Mouse (Mus musculus) limb, embryonic 14.5 days (tissue): ENCODE measurements at regions not wholly inside any gene's neighbourhood (a gene's known extent, or its start where the extent isn't known, plus 50 kb on each side); places are given as distances from the start of the nearest gene placed in this dataset.

Experiments
- ATAC-seq: fragments of 200-750 bp; cut with Nextera tagmentation; 2 replicates; pipeline ENCODE4 v1.8.0; 2017; ENCODE audit warnings: low read depth, moderate number of reproducible peaks, moderate TSS enrichment; ENCODE audit not compliant: low FRiP score
- DNase-seq: peaks from one replicate; pipeline ENCODE4 v3.0.0-alpha.2; 2015; ENCODE audit warnings: low spot score
- H3K27ac ChIP-seq: fragments of 300-500 bp; sonication (generic); replicated peaks from 2 replicates; pipeline ENCODE4 v1.5.1; 2014; ENCODE audit warnings: low read depth, mild to moderate bottlenecking, low read length, moderate library complexity, mixed read lengths
- H3K27me3 ChIP-seq: fragments of 300-500 bp; sonication (generic); 2 replicates; pipeline ENCODE4 v1.6.1; 2014; ENCODE audit warnings: low read length, mixed read lengths; ENCODE audit not compliant: control insufficient read depth, insufficient read depth
- H3K36me3 ChIP-seq: fragments of 300-500 bp; sonication (generic); 2 replicates; pipeline ENCODE4 v1.6.1; 2014; ENCODE audit warnings: mild to moderate bottlenecking, low read length, moderate library complexity, mixed read lengths; ENCODE audit not compliant: control insufficient read depth, insufficient read depth
- H3K4me1 ChIP-seq: fragments of 300-500 bp; sonication (generic); 2 replicates; pipeline ENCODE4 v1.6.1; 2014; ENCODE audit warnings: antibody characterized with exemption, low read length, mixed read lengths; ENCODE audit not compliant: control insufficient read depth, insufficient read depth
- H3K4me2 ChIP-seq: fragments of 300-500 bp; sonication (generic); replicated peaks from 2 replicates; pipeline ENCODE4 v1.6.1; 2014; ENCODE audit warnings: low read depth, mild to moderate bottlenecking, low read length, moderate library complexity; ENCODE audit not compliant: severe bottlenecking
- H3K4me3 ChIP-seq: fragments of 300-500 bp; sonication (generic); replicated peaks from 2 replicates; pipeline ENCODE4 v1.5.1; 2014; ENCODE audit warnings: low read length
- H3K9ac ChIP-seq: fragments of 300-500 bp; sonication (generic); 2 replicates; pipeline ENCODE4 v1.6.1; 2014; ENCODE audit warnings: mild to moderate bottlenecking, low read depth, low read length, moderate library complexity; ENCODE audit not compliant: severe bottlenecking
- H3K9me3 ChIP-seq: fragments of 300-500 bp; sonication (generic); 2 replicates; pipeline ENCODE4 v1.6.1; 2016; ENCODE audit warnings: low read length; ENCODE audit not compliant: control insufficient read depth
- POLR2A ChIP-seq: fragments of 200-500 bp; IDR thresholded peaks from 2 replicates; pipeline ENCODE4 v1.8.0; 2012; ENCODE audit warnings: inconsistent platforms, mild to moderate bottlenecking, moderate library complexity, borderline replicate concordance; ENCODE audit not compliant: insufficient read depth, insufficient read length; ENCODE audit errors: extremely low read depth
- WGBS: fragments of 180-500 bp; shearing (Covaris S2); extraction: QIAGEN DNeasy Blood & Tissue Kit; methylation state at CpG from one replicate; pipeline ENCODE4 v1.1.7; 2014; 5-methylcytosine and 5-hydroxymethylcytosine counted together

GRCm38 (mm10) chr13:16196692-16197091 lies 185.0 kb downstream of the Inhba start:
- 93% methylated on average over 1 of the region's 1 CpGs for WGBS
- Histone ChIP-seq H3K36me3 (no peaks in the 10 kb centered on the region), H3K4me3 (no peak overlapping the region), H3K4me1 (no peaks in the 10 kb centered on the region), H3K9ac (no peak overlapping the region), H3K27me3 (no peaks in the 10 kb centered on the region), H3K27ac (no peak overlapping the region), H3K4me2 (no peak overlapping the region), H3K9me3 (no peaks in the 10 kb centered on the region)
- DNase-seq (no peak), ATAC-seq (no peak)
- TF ChIP-seq POLR2A, result no peak

GRCm38 (mm10) chr13:16200046-16200445 lies 188.4 kb downstream of the Inhba start:
- H3K36me3 ChIP-seq, result no peaks in the 10 kb centered on the region
- no peak overlapping the region for H3K4me2 ChIP-seq
- H3K27me3 ChIP-seq, result no peaks in the 10 kb centered on the region
- no peak overlapping the region for H3K27ac ChIP-seq
- DNase-seq (no peak), ATAC-seq (no peak)
- WGBS, result 87% methylated on average over 1 of the region's 1 CpGs
- no peak overlapping the region for H3K9ac ChIP-seq
- H3K9me3 ChIP-seq, result no peaks in the 10 kb centered on the region
- H3K4me1 ChIP-seq, result no peaks in the 10 kb centered on the region
- H3K4me3 ChIP-seq, result no peak overlapping the region
- TF ChIP-seq POLR2A, result no peak

- WGBS, result 42% methylated on average over 3 of the region's 3 CpGs
- H3K9me3 ChIP-seq, result no peaks in the 10 kb centered on the region
- no peak overlapping the region for H3K9ac ChIP-seq
- no peak for TF ChIP-seq POLR2A
- H3K4me1 ChIP-seq, result no peaks in the 10 kb centered on the region
- no peaks in the 10 kb centered on the region for H3K36me3 ChIP-seq
- H3K4me2 ChIP-seq, result no peak overlapping the region
- DNase-seq (no peak), ATAC-seq (no peak; the same call in 1 of the 2 replicates)
- no peak overlapping the region for H3K4me3 ChIP-seq
- H3K27ac ChIP-seq, result no peak overlapping the region
- no peaks in the 10 kb centered on the region for H3K27me3 ChIP-seq
These were observed 191.5 kb downstream of the Inhba start for GRCm38 (mm10) chr13:16203147-16203546.

- Histone ChIP-seq H3K4me3 (no peak overlapping the region), H3K9ac (no peak overlapping the region), H3K36me3 (no peaks in the 10 kb centered on the region), H3K9me3 (no peaks in the 10 kb centered on the region), H3K4me2 (no peak overlapping the region), H3K4me1 (no peaks in the 10 kb centered on the region), H3K27ac (no peak overlapping the region), H3K27me3 (no peaks in the 10 kb centered on the region)
- ATAC-seq (no peak), DNase-seq (no peak)
- TF ChIP-seq POLR2A, result no peak
- 96% methylated on average over 5 of the region's 5 CpGs for WGBS
These were observed 192.4 kb downstream of the Inhba start for GRCm38 (mm10) chr13:16204097-16204496.

DNA sequence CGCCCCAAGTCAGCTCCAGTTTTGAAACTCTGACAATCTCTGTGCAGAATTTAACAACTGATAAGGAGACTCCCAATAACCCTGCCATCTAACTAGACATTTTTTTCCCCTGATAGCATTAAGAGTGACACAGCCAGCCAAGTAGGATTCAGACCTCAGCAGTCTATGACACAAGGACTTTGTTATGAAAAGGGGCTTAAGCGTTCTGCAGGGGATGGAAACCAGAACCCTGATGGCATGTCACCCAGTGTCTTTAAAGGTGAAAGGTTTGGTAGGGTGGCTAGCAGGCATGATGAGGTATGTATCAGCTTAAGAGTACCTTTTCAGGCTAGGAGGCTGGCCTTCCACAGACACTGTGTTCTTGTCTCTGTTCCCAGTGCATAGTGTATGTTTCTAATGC lies 199.8 kb downstream of the Inhba start:
- Histone ChIP-seq H3K27me3 (no peaks in the 10 kb centered on the region), H3K9ac (no peak overlapping the region), H3K27ac (no peak overlapping the region), H3K4me3 (no peak overlapping the region), H3K4me1 (no peaks in the 10 kb centered on the region), H3K36me3 (no peaks in the 10 kb centered on the region), H3K4me2 (no peak overlapping the region), H3K9me3 (no peaks in the 10 kb centered on the region)
- no peak for TF ChIP-seq POLR2A
- 74% methylated on average over 2 of the region's 2 CpGs for WGBS
- ATAC-seq (no peak), DNase-seq (no peak)

DNA sequence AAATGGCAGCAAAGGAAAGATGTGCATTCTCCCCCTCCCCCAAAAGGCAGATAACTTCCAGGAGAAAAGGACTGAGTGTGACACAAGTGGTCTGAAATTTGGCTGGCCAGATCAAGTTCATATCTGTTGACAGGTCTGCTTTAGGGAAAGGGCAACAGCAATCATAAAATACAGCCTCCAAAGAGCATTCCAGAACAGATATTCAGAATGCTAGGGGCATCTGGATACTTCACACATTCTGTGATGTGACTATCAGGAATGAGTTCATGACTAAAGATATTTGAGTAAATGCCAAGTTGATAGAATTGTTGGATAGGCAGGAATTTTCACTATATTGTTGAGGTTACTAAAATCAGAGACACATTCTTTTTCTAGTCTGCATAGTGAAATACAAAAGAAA lies 208.2 kb downstream of the Inhba start:
- no peak for ATAC-seq
- H3K9ac ChIP-seq, result no peak overlapping the region
- no peak for TF ChIP-seq POLR2A

More for the DNA sequence above, 208.2 kb downstream of the Inhba start:
- no peaks in the 10 kb centered on the region for H3K4me1 ChIP-seq
- no peaks in the 10 kb centered on the region for H3K36me3 ChIP-seq
- no peaks in the 10 kb centered on the region for H3K9me3 ChIP-seq
- H3K4me2 ChIP-seq, result no peak overlapping the region
- no peak for DNase-seq
- no peak overlapping the region for H3K27ac ChIP-seq
- H3K27me3 ChIP-seq, result no peaks in the 10 kb centered on the region
- H3K4me3 ChIP-seq, result no peak overlapping the region
